Mouse (Mus musculus): ENCODE measurements around the gene H2-DMb2. TPM values are rescaled to one million over a fixed set of nuclear protein-coding genes. Genes with fewer than 3 reads are reported as not detected.

The H2-DMb2 gene
- polyA plus RNA-seq, 1 experiment from 2014 or later, result 0.23 TPM

- no peak overlapping the region for H3K4me3 ChIP-seq (ENCODE audit: low read depth, low read length)
- peaks cover 60% of the 10 kb centered on the region for H3K36me3 ChIP-seq (ENCODE audit: control insufficient read depth, insufficient read depth, low read length)
- no peaks in the 10 kb centered on the region for H3K27me3 ChIP-seq (ENCODE audit: control insufficient read depth, insufficient read depth, low read length)
- H3K4me1 ChIP-seq (ENCODE audit: control insufficient read depth, insufficient read depth, low read length), result peaks cover 11% of the 10 kb centered on the region
- no peaks in the 10 kb centered on the region for H3K9me3 ChIP-seq (ENCODE audit: control insufficient read depth, low read length)
- H3K4me2 ChIP-seq (ENCODE audit: low read depth, severe bottlenecking), result no peak overlapping the region
- 95% methylated on average over 7 of the region's 7 CpGs for WGBS
- ATAC-seq (ENCODE audit: insufficient number of reproducible peaks, low FRiP score, low TSS enrichment, low read depth) (no peak), DNase-seq (ENCODE audit: low spot score) (no peak)
- H3K27ac ChIP-seq (replicated peaks; ENCODE audit: low read depth, low read length), result no peak overlapping the region
- H3K9ac ChIP-seq (ENCODE audit: low read length), result no peak overlapping the region
Measured at GRCm38 (mm10) chr17:34114114-34114513, 29.0 kb upstream of the H2-DMb2 start.

DNA sequence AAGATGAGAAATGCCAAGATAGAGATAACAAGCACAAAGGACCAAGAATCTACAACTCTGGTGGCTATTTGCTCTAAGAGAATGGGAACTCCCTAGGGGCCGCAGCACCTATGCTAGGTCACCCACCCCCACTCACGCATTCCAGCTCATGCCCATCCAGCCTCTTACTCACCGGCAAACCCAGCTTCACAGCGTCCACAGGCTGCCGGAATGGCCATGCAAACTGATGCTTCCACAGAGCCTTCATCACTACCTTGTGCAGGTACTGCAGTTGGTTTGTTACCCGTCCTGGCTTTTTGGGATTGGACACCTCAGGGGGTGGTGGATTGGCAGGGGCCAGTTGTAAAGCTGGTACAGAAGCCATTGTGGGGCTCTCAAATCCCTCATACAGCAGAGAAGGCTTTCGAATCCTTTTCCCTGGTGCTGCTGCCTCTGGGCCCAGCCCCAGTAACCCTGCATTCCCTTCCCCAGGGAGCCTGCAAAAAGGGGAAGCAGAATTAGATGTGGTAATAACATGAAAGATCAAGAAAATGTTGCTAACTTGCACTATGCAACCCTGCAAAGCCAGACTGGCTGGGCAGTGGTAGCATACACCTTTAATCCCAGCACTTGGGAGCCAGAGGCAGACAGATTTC, 26.3 kb upstream of the H2-DMb2 start:
- H3K4me2 ChIP-seq (ENCODE audit: low read depth, severe bottlenecking), result peak overlapping the region; percentile 97
- 41% methylated on average over 7 of the region's 7 CpGs for WGBS
- peak overlapping the region; percentile 59 for H3K9ac ChIP-seq (ENCODE audit: low read length)
- peak overlapping the region; percentile 99 for H3K4me3 ChIP-seq (ENCODE audit: low read depth, low read length)
- H3K36me3 ChIP-seq (ENCODE audit: control insufficient read depth, insufficient read depth, low read length), result peaks cover 55% of the 10 kb centered on the region
- H3K9me3 ChIP-seq (ENCODE audit: control insufficient read depth, low read length), result no peaks in the 10 kb centered on the region
- no peak for DNase-seq (ENCODE audit: low spot score)
- no peak for ATAC-seq (ENCODE audit: insufficient number of reproducible peaks, low FRiP score, low TSS enrichment, low read depth)
- peaks cover 11% of the 10 kb centered on the region for H3K4me1 ChIP-seq (ENCODE audit: control insufficient read depth, insufficient read depth, low read length)
- no peak overlapping the region for H3K27ac ChIP-seq (replicated peaks; ENCODE audit: low read depth, low read length)
- H3K27me3 ChIP-seq (ENCODE audit: control insufficient read depth, insufficient read depth, low read length), result no peaks in the 10 kb centered on the region

DNA sequence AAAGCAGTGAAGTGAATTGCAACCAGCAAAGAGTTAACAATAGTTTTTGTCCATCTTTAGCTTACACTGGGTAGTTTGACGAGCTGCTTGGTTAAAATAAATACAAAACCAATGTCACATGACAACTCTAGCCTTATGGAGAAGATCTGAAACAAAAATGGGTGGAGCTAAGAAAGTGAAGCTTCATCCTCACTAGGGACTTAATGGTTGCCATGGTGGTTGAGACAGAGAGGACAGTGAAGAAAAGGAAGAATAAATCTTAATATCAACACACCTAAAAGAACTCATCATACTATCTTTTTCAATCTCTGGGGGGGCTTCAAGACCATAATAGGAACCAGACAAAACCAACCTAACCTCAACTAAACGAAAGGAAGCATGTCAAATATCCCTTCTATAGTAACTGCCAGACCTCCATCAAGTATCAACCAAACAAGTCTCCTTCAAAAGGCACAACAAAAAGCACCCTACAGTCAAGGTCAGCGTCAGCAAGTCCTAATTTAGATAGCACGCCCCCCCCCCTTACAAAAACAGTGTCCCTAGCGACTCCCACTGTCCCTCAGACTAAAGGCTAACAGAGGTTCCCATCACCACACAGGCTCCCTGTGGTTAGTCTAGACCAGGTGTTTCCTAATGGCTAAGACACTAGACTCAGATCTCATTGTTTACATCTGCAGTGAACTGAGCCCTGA, 25.5 kb upstream of the H2-DMb2 start:
- Histone ChIP-seq H3K9me3 (ENCODE audit: control insufficient read depth, low read length) (no peaks in the 10 kb centered on the region), H3K4me1 (ENCODE audit: control insufficient read depth, insufficient read depth, low read length) (peaks cover 11% of the 10 kb centered on the region), H3K4me2 (ENCODE audit: low read depth, severe bottlenecking) (peak overlapping the region; percentile 97), H3K9ac (ENCODE audit: low read length) (peak overlapping the region; percentile 93), H3K36me3 (ENCODE audit: control insufficient read depth, insufficient read depth, low read length) (peaks cover 48% of the 10 kb centered on the region), H3K27ac (replicated peaks; ENCODE audit: low read depth, low read length) (no peak overlapping the region; the same call in 1 of the 2 replicates), H3K27me3 (ENCODE audit: control insufficient read depth, insufficient read depth, low read length) (no peaks in the 10 kb centered on the region), H3K4me3 (ENCODE audit: low read depth, low read length) (peak overlapping the region; percentile 99)
- WGBS, result 3% methylated on average over 5 of the region's 5 CpGs
- no peak for ATAC-seq (ENCODE audit: insufficient number of reproducible peaks, low FRiP score, low TSS enrichment, low read depth)
- no peak for DNase-seq (ENCODE audit: low spot score)

GRCm38 (mm10) chr17:34118113-34118872, 24.8 kb upstream of the H2-DMb2 start:
- WGBS, result under 1% methylated on average over 60 of the region's 67 CpGs
- H3K4me3 ChIP-seq (ENCODE audit: low read depth, low read length), result peak overlapping the region; percentile 99
- H3K4me2 ChIP-seq (ENCODE audit: low read depth, severe bottlenecking), result peak overlapping the region; percentile 97
- peak overlapping the region; percentile 93 for H3K9ac ChIP-seq (ENCODE audit: low read length)
- peaks cover 11% of the 10 kb centered on the region for H3K4me1 ChIP-seq (ENCODE audit: control insufficient read depth, insufficient read depth, low read length)
- H3K9me3 ChIP-seq (ENCODE audit: control insufficient read depth, low read length), result no peaks in the 10 kb centered on the region
- H3K36me3 ChIP-seq (ENCODE audit: control insufficient read depth, insufficient read depth, low read length), result peaks cover 43% of the 10 kb centered on the region
- H3K27me3 ChIP-seq (ENCODE audit: control insufficient read depth, insufficient read depth, low read length), result no peaks in the 10 kb centered on the region
- DNase-seq (ENCODE audit: low spot score), result peak; percentile 51
- ATAC-seq (ENCODE audit: insufficient number of reproducible peaks, low FRiP score, low TSS enrichment, low read depth), result no peak
- H3K27ac ChIP-seq (replicated peaks; ENCODE audit: low read depth, low read length), result peak overlapping the region; percentile 100

- DNase-seq (ENCODE audit: low spot score) (no peak), ATAC-seq (ENCODE audit: insufficient number of reproducible peaks, low FRiP score, low TSS enrichment, low read depth) (no peak; the same call in 1 of the 2 replicates)
- H3K9me3 ChIP-seq (ENCODE audit: control insufficient read depth, low read length), result no peaks in the 10 kb centered on the region
- peak overlapping the region; percentile 93 for H3K9ac ChIP-seq (ENCODE audit: low read length)
- H3K4me1 ChIP-seq (ENCODE audit: control insufficient read depth, insufficient read depth, low read length), result peaks cover 15% of the 10 kb centered on the region
- H3K27ac ChIP-seq (replicated peaks; ENCODE audit: low read depth, low read length), result peak overlapping the region; percentile 100
- peaks cover 38% of the 10 kb centered on the region for H3K36me3 ChIP-seq (ENCODE audit: control insufficient read depth, insufficient read depth, low read length)
- H3K4me3 ChIP-seq (ENCODE audit: low read depth, low read length), result peak overlapping the region; percentile 99
- H3K4me2 ChIP-seq (ENCODE audit: low read depth, severe bottlenecking), result peak overlapping the region; percentile 97
- H3K27me3 ChIP-seq (ENCODE audit: control insufficient read depth, insufficient read depth, low read length), result no peaks in the 10 kb centered on the region
- under 1% methylated on average over 38 of the region's 38 CpGs for WGBS
Measured at GRCm38 (mm10) chr17:34118873-34119248, 24.2 kb upstream of the H2-DMb2 start.

- Histone ChIP-seq H3K36me3 (ENCODE audit: control insufficient read depth, insufficient read depth, low read length) (peaks cover 32% of the 10 kb centered on the region), H3K27ac (replicated peaks; ENCODE audit: low read depth, low read length) (peak within 1 kb of the TSS; percentile 100), H3K4me1 (ENCODE audit: control insufficient read depth, insufficient read depth, low read length) (peaks cover 15% of the 10 kb centered on the region), H3K4me3 (ENCODE audit: low read depth, low read length) (peak within 1 kb of the TSS; percentile 99), H3K27me3 (ENCODE audit: control insufficient read depth, insufficient read depth, low read length) (no peaks in the 10 kb centered on the region), H3K4me2 (ENCODE audit: low read depth, severe bottlenecking) (peak within 1 kb of the TSS; percentile 97), H3K9ac (ENCODE audit: low read length) (peak within 1 kb of the TSS; percentile 98), H3K9me3 (ENCODE audit: control insufficient read depth, low read length) (no peaks in the 10 kb centered on the region)
- ATAC-seq (ENCODE audit: insufficient number of reproducible peaks, low FRiP score, low TSS enrichment, low read depth) (peak; percentile 62), DNase-seq (ENCODE audit: low spot score) (peak; percentile 98)
- under 1% methylated on average over 96 of the region's 96 CpGs for WGBS
Measured at GRCm38 (mm10) chr17:34119249-34120179, 23.6 kb upstream of the H2-DMb2 start, which contains the start of gene H2-DMa. Gene H2-DMa (plus strand): TSS chr17:34119541.

DNA sequence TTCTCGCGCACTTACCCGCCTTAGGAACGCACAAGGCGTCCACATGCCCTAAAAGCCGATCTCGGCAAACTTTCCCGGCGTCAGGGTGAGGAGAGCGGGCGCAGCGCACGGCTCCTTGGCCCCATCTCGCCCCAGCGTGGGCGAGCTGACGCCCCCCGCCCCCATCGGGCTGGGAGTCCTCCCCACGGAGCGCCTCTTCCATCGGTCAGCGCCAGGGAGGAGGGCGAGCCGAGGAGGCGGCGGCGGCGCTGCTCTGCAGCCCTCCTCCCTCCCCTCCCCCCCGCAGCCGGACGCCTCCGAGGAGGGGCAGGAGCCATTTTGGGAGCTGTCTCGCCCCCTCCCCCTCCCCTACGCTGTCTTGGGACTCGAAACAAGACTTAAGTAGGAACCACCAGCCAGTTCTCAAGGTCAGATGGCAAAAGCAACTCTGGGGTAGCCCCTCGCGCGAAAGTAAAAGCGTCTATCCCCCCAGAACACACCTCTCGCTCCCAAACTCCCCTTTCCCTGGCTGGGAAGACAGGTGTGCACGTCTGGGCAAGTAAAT, 22.9 kb upstream of the H2-DMb2 start:
- Histone ChIP-seq H3K27ac (replicated peaks; ENCODE audit: low read depth, low read length) (peak overlapping the region; percentile 100), H3K4me2 (ENCODE audit: low read depth, severe bottlenecking) (peak overlapping the region; percentile 82), H3K9me3 (ENCODE audit: control insufficient read depth, low read length) (no peaks in the 10 kb centered on the region), H3K4me3 (ENCODE audit: low read depth, low read length) (peak overlapping the region; percentile 99), H3K9ac (ENCODE audit: low read length) (peak overlapping the region; percentile 98), H3K27me3 (ENCODE audit: control insufficient read depth, insufficient read depth, low read length) (no peaks in the 10 kb centered on the region), H3K36me3 (ENCODE audit: control insufficient read depth, insufficient read depth, low read length) (peaks cover 25% of the 10 kb centered on the region), H3K4me1 (ENCODE audit: control insufficient read depth, insufficient read depth, low read length) (peaks cover 15% of the 10 kb centered on the region)
- WGBS, result 2% methylated on average over 35 of the region's 42 CpGs
- ATAC-seq (ENCODE audit: insufficient number of reproducible peaks, low FRiP score, low TSS enrichment, low read depth) (peak; percentile 7; the same call in 1 of the 2 replicates), DNase-seq (ENCODE audit: low spot score) (peak; percentile 90)
